Mouse (Mus musculus): ENCODE data around the gene Fbxl19.

DNA sequence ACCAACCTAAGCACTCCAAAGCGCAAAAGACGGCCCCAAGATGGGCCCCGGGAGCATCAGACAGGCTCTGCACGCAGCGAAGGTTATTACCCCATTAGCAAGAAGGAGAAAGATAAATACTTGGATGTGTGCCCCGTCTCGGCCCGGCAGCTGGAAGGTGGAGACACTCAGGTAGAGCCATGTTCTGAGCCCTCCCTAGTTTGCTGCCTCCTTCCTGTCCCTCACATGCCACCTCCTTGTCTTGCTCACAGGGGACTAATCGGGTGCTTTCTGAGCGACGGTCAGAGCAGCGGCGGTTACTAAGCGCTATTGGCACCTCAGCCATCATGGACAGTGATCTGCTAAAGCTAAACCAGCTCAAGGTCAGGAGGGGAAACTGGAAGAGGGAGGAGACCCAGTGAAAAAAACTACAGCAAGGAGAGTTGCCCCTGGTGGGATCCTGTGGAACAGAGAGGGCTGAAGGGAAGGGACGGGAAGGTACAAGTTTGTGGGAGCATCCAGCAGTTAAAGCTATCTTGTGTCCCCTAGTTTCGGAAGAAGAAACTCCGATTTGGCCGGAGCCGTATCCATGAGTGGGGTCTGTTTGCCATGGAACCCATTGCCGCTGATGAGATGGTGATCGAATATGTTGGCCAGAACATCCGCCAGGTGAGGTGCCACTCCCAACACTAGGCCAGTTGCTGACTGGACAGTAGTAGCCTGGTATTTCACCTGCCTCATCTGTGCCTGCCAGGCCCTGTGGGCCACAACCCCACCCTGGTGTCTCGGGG, 52.9 kb downstream of the Fbxl19 start:
- no peak for TF ChIP-seq POLR2A (IDR thresholded peaks at IDR 0.05; ENCODE audit: low read depth, low read length)
- TF ChIP-seq CTCF (IDR thresholded peaks at IDR 0.05; ENCODE audit: extremely low read depth, insufficient read depth, insufficient read length, insufficient replicate concordance): no peak

Data from spleen, adult 2 months (tissue).